Mouse (Mus musculus): Measurements from ENCODE around the gene Rab20. TPM values are rescaled to one million over a fixed set of nuclear protein-coding genes. Genes with fewer than 3 reads are reported as not detected.

Rab20 gene
- total RNA-seq (2023; ENCODE audit: inconsistent age) = 7.5 to 12.7 TPM (median 11.1 TPM) in 4 replicates

DNA sequence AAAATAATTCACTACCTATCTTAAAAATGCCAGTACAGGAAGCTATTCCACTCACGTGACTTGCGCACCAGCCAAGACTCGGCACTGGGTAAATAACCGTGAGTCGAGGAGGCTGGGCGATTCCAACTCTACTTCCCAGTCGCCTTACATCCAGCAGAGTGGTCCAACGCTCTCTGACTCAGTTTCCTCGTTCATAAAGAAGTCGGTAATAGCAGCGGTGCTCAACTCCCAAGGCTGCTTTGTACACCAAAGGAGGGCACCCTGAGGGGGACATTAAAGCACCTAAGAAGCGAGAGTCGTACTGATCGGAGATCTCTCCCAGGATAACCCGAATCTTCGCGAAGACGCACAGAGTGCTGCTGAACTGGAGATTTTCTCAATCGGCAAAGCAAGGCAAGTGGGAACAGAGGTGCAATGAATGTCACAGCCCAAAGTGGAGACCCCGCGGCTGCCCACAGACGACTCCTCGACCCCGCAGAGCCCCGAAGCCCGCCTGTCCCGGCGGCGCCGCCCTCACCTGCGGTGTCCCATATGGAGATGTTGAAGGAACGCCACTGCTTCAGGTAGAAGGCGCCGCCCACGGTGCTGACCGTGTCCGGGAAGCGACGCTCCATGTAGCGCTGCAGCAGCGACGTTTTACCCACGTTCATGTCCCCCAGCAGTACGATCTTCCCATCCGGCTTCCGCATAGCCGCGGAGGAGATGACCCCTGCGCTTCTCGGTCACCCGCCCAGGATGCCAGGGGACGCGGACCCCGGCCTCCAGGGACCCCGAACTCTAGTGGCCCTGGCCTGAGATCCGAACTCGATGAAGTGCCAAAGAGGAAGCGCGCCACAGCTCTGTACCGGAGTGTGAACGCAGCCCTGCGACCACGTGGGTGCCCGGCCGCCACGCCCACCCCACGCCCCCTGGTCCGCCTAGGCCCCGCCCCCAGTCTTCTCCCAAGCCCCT, at the start of gene Rab20:
Rab20 (minus strand) TSS at position 900 of the 951 bp plus-strand sequence.

GRCm38 (mm10) chr8:11497017-11497990, 18.8 kb upstream of the Rab20 start, which contains the start of gene Naxd:
Gene Naxd, plus strand, starts transcription at chr8:11497506.

Other genes with a start within 250 kb of the Rab20 start
- 0.12 to 0.13 TPM in 2 of 4 replicates, not detected in the others for gene Col4a2, start 165.9 kb downstream of the Rab20 start, total RNA-seq (2023; ENCODE audit: inconsistent age)
- gene Col4a1, start 165.9 kb downstream of the Rab20 start, total RNA-seq (2023; ENCODE audit: inconsistent age) = 0.16 to 0.90 TPM (median 0.52 TPM) in 4 replicates
- gene Naxd, start 18.8 kb upstream of the Rab20 start, total RNA-seq (2023; ENCODE audit: inconsistent age) = 23.5 to 37.8 TPM (median 33.4 TPM) in 4 replicates
- 33.7 to 37.1 TPM (median 35.1 TPM) in 4 replicates for gene Cars2, start 72.1 kb upstream of the Rab20 start, total RNA-seq (2023; ENCODE audit: inconsistent age)
- gene Ing1, start 76.9 kb upstream of the Rab20 start, total RNA-seq (2023; ENCODE audit: inconsistent age) = 52.6 to 72.8 TPM (median 61.3 TPM) in 4 replicates
- 88.6 to 100 TPM (median 95.4 TPM) in 4 replicates for gene Ankrd10, start 157.0 kb upstream of the Rab20 start, total RNA-seq (2023; ENCODE audit: inconsistent age)
- not detected in 4 replicates for gene 1700016D06Rik, start 222.4 kb upstream of the Rab20 start, total RNA-seq (2023; ENCODE audit: inconsistent age)
- gene Arhgef7, start 249.0 kb upstream of the Rab20 start, total RNA-seq (2023; ENCODE audit: inconsistent age) = 52.9 to 54.5 TPM (median 53.3 TPM) in 4 replicates